Comparison of ENCODE assay signal across 7 mouse cellular contexts in genomic region chr2:74825371-74825729, GRCm38 (mm10). TPM values are rescaled to one million over a fixed set of nuclear protein-coding genes. Genes with fewer than 3 reads are reported as not detected.
DNase-seq lines count a peak whose midpoint lies in the region; ATAC-seq and TF ChIP-seq lines count a peak whose summit lies in the region.

No protein-coding gene starts in this region.

- DNase-seq in lung, postnatal 0 days (ENCODE audit: low spot score): no peak
- DNase-seq in lung, postnatal 4 days: no peak
- no peak for DNase-seq in liver, embryonic 11.5 days (ENCODE audit: low spot score)
- no peak for DNase-seq in cerebellum, postnatal 36 days
- DNase-seq in cerebellum, adult 11 months: no peak

- H3K4me3 ChIP-seq in lung, postnatal 0 days (ENCODE audit: low read depth, low read length): peak overlapping the region; percentile 98
- H3K4me3 ChIP-seq in forebrain, embryonic 12.5 days (replicated peaks): peak overlapping the region; percentile 93
- H3K4me3 ChIP-seq in liver, embryonic 11.5 days (ENCODE audit: low read depth, low read length): peak overlapping the region; percentile 96
- peak overlapping the region; percentile 81 for H3K4me3 ChIP-seq in stomach, embryonic 15.5 days (replicated peaks)

- peak overlapping the region; percentile 90 for H3K27ac ChIP-seq in lung, postnatal 0 days (ENCODE audit: low read length)
- H3K27ac ChIP-seq in forebrain, embryonic 12.5 days: peak overlapping the region; percentile 86
- peak overlapping the region; percentile 81 for H3K27ac ChIP-seq in liver, embryonic 11.5 days (ENCODE audit: low read depth, low read length)
- peak overlapping the region; percentile 85 for H3K27ac ChIP-seq in stomach, embryonic 15.5 days

- peak overlapping the region; percentile 82 for H3K9ac ChIP-seq in lung, postnatal 0 days (replicated peaks; ENCODE audit: low read depth)
- peak overlapping the region; percentile 93 for H3K9ac ChIP-seq in forebrain, embryonic 12.5 days
- H3K9ac ChIP-seq in liver, embryonic 11.5 days (ENCODE audit: low read depth, low read length): peak overlapping the region; percentile 96
- H3K9ac ChIP-seq in stomach, embryonic 15.5 days: peak overlapping the region; percentile 80

- peak; percentile 25; the same call in 1 of the 2 replicates for ATAC-seq in lung, postnatal 0 days
- no peak; the same call in 1 of the 2 replicates for ATAC-seq in forebrain, embryonic 12.5 days (ENCODE audit: low FRiP score)
- ATAC-seq in liver, embryonic 11.5 days (replicated peaks; ENCODE audit: low FRiP score): peak; percentile 38; the same call in 1 of the 2 replicates
- ATAC-seq in stomach, embryonic 15.5 days (ENCODE audit: insufficient read depth, low FRiP score, low read depth): no peak

- peak overlapping the region; percentile 78 for H3K4me2 ChIP-seq in lung, postnatal 0 days (replicated peaks; ENCODE audit: low read depth, low read length)
- H3K4me2 ChIP-seq in forebrain, embryonic 12.5 days: peak overlapping the region; percentile 79
- H3K4me2 ChIP-seq in liver, embryonic 11.5 days: peak overlapping the region; percentile 67
- peak overlapping the region; percentile 72 for H3K4me2 ChIP-seq in stomach, embryonic 15.5 days

- no peaks in the 10 kb centered on the region for H3K27me3 ChIP-seq in lung, postnatal 0 days (replicated peaks; ENCODE audit: insufficient read depth, low read length)
- H3K27me3 ChIP-seq in forebrain, embryonic 12.5 days: 0 out of 2 replicates have a peak, but pooled peaks cover 8% of the 10 kb centered on the region
- no peaks in the 10 kb centered on the region for H3K27me3 ChIP-seq in liver, embryonic 11.5 days (replicated peaks; ENCODE audit: control insufficient read depth, insufficient read depth, low read length)
- no peaks in the 10 kb centered on the region for H3K27me3 ChIP-seq in stomach, embryonic 15.5 days (replicated peaks)

- 62% methylated on average over 3 of the region's 3 CpGs for WGBS in lung, postnatal 0 days
- WGBS in forebrain, embryonic 12.5 days: 70% methylated on average over 3 of the region's 3 CpGs
- WGBS in liver, embryonic 11.5 days: 79% methylated on average over 3 of the region's 3 CpGs
- WGBS in stomach, embryonic 15.5 days: 80% methylated on average over 3 of the region's 3 CpGs

- no peaks in the 10 kb centered on the region for H3K9me3 ChIP-seq in lung, postnatal 0 days (ENCODE audit: low read length)
- no peaks in the 10 kb centered on the region for H3K9me3 ChIP-seq in forebrain, embryonic 12.5 days
- H3K9me3 ChIP-seq in liver, embryonic 11.5 days (ENCODE audit: control insufficient read depth, low read length): no peaks in the 10 kb centered on the region
- H3K9me3 ChIP-seq in stomach, embryonic 15.5 days: no peaks in the 10 kb centered on the region

- no peak for TF ChIP-seq CTCF in lung, postnatal 0 days (IDR thresholded peaks at IDR 0.05)

- no peaks in the 10 kb centered on the region for H3K4me1 ChIP-seq in lung, postnatal 0 days (ENCODE audit: insufficient read depth, low read depth, low read length)
- H3K4me1 ChIP-seq in forebrain, embryonic 12.5 days: 0 out of 2 replicates have a peak, but pooled peaks cover 5% of the 10 kb centered on the region
- no peaks in the 10 kb centered on the region for H3K4me1 ChIP-seq in liver, embryonic 11.5 days (replicated peaks; ENCODE audit: control insufficient read depth, insufficient read depth, low read length)
- peaks cover 2% of the 10 kb centered on the region; the same call in 1 of the 2 replicates for H3K4me1 ChIP-seq in stomach, embryonic 15.5 days

- no peaks in the 10 kb centered on the region for H3K36me3 ChIP-seq in lung, postnatal 0 days (ENCODE audit: insufficient read depth, low read length)
- H3K36me3 ChIP-seq in forebrain, embryonic 12.5 days (replicated peaks): no peaks in the 10 kb centered on the region
- H3K36me3 ChIP-seq in liver, embryonic 11.5 days (ENCODE audit: control insufficient read depth, insufficient read depth, low read length): no peaks in the 10 kb centered on the region
- H3K36me3 ChIP-seq in stomach, embryonic 15.5 days: no peaks in the 10 kb centered on the region

- no peak for TF ChIP-seq EP300 in lung, postnatal 0 days (IDR thresholded peaks at IDR 0.05)

RNA-seq across cellular contexts. Expression of gene Mtx2, which starts 0.3 kb away (rescaled TPM):
- polyA plus RNA-seq in lung, postnatal 0 days (2015; fragmentation: Nextera tagmentation; extraction: Ambion mirVana): 83.7 and 87.7 TPM in 2 replicates
- polyA plus RNA-seq in forebrain, embryonic 12.5 days (2016; fragmentation: Nextera tagmentation; extraction: Ambion mirVana): 120 TPM in 2 replicates
- polyA plus RNA-seq in liver, embryonic 11.5 days (2014; fragmentation: Nextera tagmentation; extraction: Ambion mirVana): 110 and 112 TPM in 2 replicates
- polyA plus RNA-seq in stomach, embryonic 15.5 days (2015; fragmentation: Nextera tagmentation; extraction: Ambion mirVana): 92.5 and 107 TPM in 2 replicates

Comparison
In these comparisons a context has a peak if more than half of its experiments do, and no peak if none do; other contexts are left out.
1. ATAC-seq: peak in lung, postnatal 0 days (single experiment) and liver, embryonic 11.5 days (single experiment); none in forebrain, embryonic 12.5 days (single experiment) and stomach, embryonic 15.5 days (single experiment).
2. Peak in every context shown above with its lines, with median percentiles within 50 percentile points of each other: H3K27ac ChIP-seq, H3K4me2 ChIP-seq, H3K4me3 ChIP-seq and H3K9ac ChIP-seq.